Mouse (Mus musculus): ENCODE results near the gene Uck2.

The Uck2 gene

DNA sequence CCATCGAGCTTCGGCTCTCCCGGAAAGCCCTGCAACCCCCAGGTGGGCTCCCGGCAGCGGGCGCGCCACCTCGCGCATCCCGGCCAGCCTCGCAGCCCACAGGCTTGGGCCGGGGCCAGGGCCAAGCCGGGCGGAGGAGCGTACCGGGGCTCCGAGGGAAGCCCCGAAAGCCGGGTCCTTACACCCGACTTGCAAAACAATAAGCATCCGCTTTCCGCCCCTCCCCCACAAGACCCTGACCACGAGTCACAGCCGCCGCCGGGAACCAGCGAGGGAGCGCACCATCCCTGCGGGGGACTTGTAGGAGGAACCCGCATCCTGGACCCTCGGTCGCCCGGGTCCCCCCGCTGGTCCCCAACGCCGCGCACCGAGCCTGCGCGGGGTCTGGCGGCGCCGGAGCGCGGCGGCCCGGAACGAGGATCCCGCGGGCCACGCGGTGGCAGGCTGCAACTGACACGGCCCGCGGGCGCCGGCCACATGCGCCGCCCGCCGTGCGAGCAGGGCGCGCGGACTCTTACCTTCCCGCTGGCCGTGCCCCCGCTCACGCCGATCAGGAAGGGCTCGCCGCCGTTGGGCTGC lies 773 bp downstream of the Uck2 start:
- DNase-seq (ENCODE audit: low spot score in 2 of 2) = peak; percentile 44 to 50

DNA sequence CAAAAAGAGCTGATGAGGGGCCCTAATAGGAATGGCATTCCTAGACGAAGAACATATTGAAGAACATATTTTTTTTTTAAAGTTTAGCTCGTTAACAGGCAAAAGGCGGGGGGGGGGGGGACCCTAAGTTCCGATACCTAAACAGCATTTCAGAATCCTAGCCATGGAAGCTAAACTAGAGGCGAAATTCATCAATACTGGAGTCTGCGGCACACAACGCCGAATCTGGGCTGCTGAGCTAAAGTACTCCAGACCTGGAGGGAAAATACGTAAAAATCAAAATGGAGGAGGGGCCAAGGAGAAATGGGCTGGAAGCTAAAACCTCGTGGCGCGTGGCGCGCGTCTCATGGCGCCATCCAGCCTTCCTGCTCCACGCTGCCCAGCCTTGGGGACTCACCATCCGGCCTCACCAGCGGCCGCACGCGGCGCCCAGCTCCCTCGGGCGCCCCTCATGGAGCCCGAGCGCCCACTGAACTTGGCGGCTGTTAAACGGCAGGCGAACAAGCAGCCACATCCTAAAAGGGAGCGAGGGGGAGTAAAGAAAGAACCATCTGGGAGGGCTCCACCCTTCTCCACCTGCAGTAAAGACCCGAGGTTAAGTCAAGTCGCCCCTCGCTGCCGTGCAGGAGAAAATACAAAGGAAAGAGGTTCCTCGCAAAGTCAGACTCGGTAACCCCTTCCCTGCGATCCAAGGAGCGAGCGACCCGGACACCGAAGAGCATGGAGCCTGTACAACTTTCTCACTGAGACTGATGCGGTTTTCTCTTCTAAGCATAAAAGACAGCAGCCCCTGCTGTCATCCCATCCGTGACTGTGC lies 1.5 kb downstream of the Uck2 start:
- DNase-seq (ENCODE audit: low spot score in 2 of 2) = peak in 1 of 2 experiments; percentile 39

DNA sequence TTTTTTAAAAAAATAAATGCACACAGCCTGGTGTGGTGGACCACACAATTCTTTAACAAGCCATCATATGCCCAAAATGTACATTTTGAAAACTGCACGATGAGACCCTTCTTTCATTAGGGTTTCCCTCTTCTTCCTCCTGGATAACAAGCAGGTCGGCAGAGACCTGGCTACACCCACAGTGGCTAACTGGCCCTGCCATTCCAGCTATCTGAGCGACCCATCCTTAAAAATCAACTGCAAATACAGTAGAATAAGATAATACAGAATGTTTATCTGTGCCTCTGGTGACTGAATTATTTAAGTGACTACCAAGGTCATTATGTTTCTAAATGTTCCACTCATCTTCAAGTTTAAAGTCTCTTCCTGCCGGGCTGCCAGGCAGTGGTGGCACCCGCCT lies 2.4 kb downstream of the Uck2 start:
- DNase-seq (ENCODE audit: low spot score in 2 of 2) = no peak

DNA sequence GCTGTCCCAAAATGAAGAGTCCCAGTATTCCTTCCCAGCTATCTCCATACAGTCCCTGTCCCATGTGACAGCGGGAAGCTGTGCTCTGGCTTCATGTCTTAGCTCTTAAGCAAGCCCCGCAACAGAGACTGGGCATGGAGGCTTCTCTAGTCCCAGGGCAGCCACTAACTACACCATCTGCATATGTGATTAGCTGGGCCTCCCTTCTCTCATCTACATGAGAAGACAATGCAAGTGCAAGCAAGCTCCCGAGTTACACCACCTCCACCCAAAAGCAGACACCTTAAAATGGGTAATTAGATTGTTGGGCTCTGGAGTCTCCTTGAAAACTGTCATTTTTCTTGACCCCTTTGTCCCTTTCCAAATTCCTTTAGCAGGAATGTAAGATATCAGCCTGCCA lies 3.0 kb downstream of the Uck2 start:
- no peak for DNase-seq (ENCODE audit: low spot score in 2 of 2)

DNA sequence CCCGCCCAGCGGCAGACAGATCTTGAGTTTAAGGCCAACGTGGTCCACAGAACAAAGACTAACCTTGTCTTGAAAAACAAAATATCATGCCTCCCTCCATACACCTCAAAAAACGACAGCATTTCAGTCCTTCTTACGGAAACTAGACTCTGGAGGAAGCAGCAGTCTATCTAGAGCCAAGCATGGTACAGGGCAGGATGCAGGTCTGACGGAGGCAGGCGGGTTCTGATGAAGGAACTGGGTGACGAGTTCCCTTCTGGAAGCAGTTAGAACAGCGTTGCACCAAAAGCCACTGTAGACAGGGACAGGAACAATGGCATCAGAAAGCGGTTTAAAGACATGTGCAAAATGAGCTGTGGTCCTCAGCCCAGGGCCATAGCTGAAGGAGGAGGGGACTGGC lies 5.1 kb downstream of the Uck2 start:
- no peak for DNase-seq (ENCODE audit: low spot score in 2 of 2)

DNA sequence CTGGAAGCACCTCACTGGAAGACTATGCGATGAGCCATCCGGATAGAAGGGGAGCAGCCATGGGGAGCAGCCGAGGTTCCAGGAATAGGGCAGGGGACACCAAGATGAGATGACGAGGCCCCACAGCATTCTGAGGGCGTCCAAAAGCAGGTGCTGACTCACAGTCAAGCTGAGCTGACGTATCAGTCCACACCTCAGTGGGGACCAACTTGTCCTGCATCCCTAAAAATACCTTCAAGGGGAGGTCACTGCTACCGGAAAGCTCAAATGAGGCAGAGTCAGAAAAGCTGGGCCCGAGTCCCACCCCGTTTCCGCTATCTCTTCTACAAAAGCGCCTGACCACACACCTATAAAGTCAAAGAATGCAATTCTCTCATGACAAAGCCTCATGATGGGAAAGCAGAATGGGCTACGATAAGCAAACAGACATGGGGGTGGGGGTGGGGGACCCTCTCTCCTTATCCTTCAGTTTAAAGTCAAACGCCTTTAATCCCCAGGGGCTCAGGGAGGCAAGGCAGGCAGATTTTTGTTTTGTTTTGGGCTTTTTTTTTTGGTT lies 5.9 kb downstream of the Uck2 start:
- DNase-seq (ENCODE audit: low spot score in 2 of 2) = no peak

DNA sequence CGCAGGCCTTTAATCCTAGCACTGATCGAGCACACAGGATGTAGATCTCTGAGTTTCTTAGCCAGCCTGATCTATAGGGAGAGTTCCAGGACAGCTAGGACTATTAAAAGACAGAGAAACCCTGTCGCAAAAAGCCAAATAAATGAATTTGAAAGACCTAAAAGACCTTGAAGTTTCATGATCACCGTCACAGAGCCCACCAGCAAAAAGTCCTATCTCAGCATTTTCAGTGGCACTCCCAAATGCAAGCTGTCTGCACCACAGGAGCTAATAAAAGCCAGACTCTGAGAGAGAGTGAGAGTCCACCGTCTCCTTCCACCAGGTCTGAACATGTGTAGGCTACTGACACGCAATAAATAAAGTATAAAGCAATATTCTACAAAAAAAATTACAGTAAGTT lies 6.7 kb downstream of the Uck2 start:
- DNase-seq (ENCODE audit: low spot score in 2 of 2) = no peak

DNA sequence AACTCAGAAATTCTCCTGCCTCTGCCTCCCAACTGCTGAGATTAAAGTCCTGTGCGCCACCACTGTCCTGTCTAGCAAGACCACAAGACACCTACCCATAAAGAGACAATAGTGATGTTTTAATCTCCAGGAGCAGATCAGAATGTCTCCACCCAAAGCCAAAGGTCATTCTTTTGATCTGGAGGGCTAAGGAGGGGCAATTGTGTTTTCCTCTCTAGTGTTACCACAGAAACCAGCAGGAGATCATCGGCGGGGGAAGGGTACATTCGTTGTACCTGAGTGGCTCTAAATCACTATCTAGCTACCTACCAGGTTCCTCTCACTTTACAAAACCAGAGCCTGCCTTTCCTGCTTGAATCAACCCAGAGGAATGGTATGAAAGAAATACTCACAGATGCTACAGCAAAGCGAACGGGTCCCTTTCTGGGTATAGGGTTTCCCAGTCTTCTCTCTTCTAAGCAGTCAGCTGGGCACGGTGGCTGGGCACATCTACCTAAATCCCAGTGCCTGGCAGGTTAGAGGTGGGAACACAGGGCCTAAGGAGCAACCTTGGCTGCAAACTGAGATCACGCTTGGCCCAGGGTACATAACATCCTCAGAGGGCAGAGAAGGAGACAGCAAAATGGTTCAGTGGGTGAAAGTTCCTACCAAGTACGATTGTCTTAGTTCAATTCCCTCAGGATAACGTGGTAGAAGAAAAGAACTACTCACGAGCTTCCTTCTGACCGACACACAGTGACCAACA lies 10.3 kb downstream of the Uck2 start:
- no peak for DNase-seq (ENCODE audit: low spot score in 2 of 2)

DNA sequence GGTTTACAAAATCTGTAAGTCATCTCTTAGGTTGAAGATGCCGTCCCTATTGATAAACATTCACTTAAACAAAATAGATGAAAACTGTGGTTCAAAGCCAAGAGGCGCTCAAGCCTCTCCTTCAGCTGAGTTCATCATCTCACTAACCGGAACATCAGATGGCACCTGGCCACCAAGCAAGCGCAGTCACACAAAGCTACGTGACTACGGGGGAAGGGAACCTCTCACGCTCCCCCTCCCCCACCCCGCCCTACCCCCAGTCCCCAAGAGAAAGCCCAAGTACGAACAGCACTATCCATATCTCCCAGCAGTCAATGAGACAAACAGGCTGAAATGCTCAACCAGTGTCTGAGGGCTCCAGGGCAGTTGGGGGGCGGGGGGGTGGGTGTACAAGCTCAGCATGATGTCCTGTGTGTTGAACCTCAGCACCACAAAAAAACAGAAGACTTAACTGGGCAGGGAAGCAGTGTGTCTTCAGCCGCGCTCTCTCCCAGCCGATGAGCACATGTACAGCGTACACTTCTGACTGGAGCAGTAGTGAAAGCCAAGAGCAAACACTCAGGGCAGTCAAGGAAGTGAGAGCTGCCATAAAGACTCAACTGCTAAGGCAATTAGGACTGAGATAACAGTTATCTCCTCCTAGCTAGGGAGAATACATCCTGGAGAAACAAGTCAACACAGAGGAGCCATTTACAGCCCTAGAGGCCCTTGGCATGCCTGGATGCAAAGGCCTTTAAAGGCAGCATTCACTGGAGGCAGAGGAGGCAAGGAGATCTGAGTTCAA lies 11.5 kb downstream of the Uck2 start:
- no peak for DNase-seq (ENCODE audit: low spot score in 2 of 2)

DNA sequence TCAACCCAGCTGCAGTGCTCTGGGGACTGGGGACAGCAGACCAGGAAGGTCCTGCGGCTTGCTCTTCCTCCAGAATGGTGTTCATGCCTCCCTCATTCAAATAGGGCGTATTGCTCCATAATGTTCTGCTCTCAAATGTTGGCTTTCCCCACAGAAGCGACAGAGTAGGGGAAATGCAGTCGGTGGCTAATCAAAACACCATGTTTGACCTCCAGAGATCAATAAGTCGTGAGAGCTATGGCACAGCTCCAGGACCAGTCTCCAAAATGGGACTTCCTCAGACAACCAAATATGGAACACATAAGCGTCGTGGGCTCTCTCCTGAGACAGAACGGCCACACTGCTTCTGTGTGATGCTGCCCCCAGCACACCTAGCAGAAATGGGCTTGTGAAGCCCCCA lies 13.3 kb downstream of the Uck2 start:
- no peak for DNase-seq (ENCODE audit: low spot score in 2 of 2)

DNA sequence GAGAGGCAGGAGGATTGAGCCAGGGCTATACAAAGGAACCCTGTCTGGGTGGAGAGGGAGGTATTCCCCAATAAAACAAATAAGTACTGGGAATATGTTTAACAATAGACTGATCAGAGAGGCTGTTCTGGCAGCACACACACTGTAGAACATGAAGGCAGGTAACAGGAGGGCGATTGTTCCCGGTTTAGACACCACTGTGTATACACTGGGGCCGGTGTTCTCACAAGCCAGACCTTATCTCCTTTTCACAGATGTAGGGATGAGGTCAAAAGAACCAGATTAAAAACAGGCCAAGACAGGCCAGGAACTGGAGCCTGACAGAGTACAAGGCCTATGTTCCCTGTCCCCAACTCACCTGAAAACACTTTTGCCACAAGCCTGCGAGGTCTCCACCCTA lies 13.8 kb downstream of the Uck2 start:
- no peak for DNase-seq (ENCODE audit: low spot score in 2 of 2)

DNA sequence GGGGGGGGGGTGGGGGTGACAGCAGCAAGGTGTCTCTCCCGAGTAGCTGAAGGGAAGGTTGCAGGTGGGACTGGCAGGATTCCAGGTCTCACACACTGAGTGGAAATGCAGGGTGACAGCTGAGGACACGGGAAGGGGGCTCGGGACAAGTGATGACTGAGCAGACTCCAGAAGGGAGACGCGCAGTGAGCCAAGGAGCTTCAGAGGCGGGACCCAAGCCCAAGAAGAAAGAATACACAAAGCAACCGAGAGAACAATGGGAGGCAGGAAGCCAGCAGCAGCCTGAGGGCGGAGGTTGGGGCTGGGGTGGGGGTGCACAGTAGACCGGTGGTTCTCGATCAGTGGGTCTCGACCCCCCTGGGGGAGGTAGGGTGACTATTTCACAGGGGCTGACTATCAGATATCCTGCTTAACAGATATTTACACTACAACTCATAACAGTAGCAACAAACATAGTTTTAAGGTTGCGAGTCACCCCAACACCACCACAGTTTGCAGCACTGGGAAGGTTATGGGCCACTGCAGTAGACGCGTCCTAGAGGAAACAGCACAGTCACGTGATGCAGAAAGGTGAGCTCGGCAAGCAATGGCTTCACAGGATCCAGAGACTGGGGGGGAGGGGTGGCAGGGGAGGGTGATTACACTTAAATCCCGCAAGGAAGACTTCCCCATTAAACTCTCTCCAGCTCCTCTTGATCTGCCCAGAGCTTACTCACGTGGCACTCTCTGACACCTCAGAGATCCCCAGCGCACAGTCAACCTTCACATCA lies 14.6 kb downstream of the Uck2 start:
- no peak for DNase-seq (ENCODE audit: low spot score in 2 of 2)

DNA sequence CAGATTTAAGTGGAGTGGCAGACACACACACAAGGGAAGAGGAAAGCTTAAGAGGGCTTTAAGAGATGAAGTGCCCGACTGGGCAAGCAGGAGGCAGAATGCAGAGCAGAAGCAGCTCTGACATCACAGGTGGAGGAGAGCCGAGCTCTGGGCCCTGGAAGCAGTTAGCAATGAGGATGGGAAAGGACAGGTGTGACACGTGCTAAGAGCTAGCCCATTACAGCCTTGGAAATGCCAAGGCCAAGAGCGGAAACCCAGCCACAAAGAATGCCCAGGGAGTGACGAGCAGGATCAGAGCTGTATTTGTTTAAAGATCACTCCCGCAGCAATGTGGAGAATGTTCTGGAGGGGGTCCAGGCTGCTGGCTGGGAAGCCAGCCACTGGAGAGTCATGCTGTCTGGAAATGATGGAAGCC lies 15.3 kb downstream of the Uck2 start:
- DNase-seq (ENCODE audit: low spot score in 2 of 2) = no peak

DNA sequence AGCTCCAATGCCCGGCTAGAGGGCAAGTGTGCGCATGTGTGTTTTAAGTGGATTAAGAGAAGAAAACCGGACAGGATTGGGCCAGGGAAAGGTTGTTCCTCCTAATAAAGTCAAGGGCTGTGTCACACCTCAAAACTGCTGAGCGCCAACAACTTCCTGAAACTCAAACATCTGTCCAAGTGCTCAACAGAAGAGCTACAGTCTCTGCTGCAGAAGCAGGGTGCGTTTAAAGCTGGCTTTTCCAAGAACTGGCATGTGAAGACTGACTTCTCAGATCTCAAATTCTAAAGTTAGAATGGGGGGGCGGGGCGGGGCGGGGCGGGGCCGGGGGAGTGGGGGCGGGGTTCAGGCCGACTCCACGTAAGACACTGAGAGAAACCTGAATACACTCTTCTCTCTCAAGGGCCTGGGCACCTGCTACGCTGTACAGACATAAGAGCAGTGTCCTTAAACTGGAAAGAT lies 15.7 kb downstream of the Uck2 start:
- DNase-seq (ENCODE audit: low spot score in 2 of 2) = no peak

DNA sequence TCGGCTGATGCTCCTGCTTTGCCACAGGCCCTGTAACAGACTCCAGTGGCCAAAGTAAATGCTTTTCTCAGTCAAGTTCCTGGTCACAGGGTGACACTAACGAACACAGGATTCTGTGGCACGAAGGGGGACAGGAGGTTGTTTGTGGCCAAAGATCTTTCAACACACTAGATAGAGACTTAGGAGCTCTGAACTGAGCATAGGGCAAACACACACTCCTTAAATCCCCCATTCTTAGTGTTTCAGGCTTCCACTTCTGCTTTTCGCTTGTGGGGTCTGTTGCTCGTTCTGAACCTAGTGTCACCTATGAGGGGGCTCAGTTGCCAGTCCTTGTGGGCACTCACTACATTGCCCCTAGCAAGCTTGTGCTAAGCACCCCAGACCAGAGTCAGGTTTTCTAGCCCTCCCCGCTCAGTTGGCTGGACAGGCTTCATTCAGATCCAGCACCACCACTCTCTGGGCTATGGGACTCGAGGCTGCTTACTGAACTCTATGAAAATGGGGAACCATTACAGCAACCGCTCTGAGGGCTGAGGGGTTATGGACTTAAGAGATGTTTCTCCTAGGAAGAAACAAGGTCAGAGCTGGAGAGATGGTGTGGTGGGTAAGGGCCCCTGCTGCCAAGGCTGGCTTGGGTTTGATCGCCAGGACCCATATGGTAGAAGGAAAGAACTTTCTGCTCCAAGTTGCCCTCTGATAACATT lies 16.6 kb downstream of the Uck2 start:
- DNase-seq (ENCODE audit: low spot score in 2 of 2) = no peak

DNA sequence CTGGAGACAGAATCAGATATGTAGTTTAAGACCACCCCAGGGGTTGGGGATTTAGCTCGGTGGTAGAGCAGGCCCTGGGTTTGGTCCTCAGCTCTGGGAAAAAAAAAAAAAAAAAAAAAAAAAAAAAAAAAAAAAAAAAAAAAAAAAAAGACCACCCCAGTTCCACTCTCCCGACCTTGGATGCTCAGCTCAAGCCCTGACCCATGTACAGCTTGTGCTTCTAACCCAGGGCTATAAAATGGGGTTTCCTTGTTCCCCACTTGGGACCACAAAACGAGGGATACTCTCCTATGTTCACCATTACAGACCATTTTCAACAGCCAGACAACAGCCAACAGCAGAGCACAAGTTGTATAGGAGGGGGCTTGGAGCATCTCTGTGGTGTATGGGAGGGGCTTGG lies 18.4 kb downstream of the Uck2 start:
- DNase-seq (ENCODE audit: low spot score in 2 of 2) = no peak

DNA sequence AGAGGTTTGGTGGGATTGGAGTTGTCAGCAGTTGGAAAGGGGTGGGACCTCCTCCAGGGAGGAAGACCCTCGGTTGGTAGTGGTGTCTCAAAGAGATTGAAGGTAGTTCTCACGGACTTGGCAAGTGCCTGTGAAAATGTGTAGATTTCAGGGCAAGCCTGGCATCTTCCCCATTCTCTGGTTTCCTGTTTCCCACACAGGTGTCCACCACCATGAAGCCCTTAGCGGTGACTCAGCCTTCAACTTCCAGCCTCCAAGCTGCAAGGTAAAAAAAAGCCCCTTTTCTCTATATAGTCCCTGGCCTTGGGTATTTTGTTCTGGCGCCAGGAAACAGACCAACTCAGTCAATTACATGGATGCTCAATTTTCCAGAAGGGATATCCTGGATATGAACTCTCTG lies 19.8 kb downstream of the Uck2 start:
- no peak for DNase-seq (ENCODE audit: low spot score in 2 of 2)

DNA sequence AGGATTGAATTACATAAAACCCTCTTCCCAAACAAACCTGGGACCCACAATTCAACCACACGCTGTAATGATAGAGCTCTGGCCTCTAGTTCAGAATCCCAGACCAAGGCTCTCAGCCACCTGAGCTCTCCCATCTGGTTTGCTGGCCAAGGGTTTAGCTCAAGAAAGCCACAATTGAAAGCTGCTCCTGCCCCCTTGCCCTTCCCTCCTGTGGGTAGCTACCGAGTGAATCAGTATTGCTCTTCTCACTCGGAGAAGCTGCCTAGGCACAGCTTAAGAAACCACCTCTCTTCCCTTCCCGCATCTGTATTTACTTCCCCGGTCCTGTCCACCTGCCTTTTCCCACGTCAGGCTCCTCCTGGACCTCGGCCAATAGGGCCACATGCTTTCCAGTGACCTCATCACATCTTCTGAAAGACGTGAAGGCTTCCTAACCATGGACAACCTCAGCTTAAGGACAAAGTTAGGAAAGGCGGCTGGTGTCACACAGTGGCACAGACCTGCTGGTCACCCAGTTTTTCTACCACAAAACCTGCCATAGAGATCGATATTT lies 22.6 kb downstream of the Uck2 start:
- DNase-seq (ENCODE audit: low spot score in 2 of 2) = no peak

DNA sequence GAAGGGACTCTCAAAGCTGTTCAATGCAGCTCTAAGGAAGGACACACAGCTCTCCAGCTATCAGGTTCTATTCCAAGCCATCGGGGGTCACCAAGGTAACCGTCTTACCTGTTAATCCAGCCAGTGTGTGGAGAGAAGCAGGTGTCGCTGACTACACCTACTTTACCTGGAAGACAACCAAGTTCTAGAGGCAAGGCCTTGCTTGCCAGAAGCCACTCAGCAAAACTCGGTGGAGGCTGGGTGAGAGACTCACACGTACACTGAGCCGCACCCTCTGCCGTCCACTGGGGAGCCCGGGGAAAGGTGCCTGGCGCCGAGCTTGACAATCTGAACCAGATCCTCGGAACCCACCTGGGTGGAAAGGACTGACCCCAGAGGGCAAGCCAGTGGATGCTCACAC lies 23.4 kb downstream of the Uck2 start:
- DNase-seq (ENCODE audit: low spot score in 2 of 2) = no peak

DNA sequence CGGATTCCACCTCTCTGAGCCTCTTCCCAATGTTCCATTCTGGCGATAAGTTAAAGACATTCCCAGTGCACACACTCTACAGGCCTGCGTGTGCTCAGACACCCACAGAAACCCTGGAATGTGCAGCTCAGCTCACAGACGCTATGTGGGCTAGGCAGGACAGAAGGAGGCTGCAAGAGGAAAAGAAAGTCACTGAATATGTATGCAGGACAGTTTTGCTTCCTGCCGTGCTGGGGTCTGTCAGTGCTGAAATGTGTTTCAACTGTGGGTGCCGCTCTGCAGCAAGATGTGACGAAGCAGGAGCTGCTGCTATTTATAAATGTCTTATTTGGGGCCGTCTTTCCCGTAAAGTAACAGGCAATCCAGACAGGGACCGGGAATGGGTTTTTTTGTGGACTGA lies 25.4 kb downstream of the Uck2 start:
- DNase-seq (ENCODE audit: low spot score in 2 of 2) = no peak

Data from spleen, postnatal 36 days (tissue).